Mouse (Mus musculus) c-Kit-positive CD71-positive TER-119-negative erythroid progenitor cells, embryonic 14.5 days (primary cell): Measurements from ENCODE around the gene Gemin2.
A peak's percentile ranks its signal among the peaks of the same experiment; 100 is the strongest.

ENCODE experiments used
- DNase-seq: peaks from one replicate; pipeline ENCODE4 v3.0.0-alpha.2; 2013; ENCODE audit warnings: low read depth

Gene Gemin2

GRCm38 (mm10) chr12:59013234-59013633 lies at the start of gene Gemin2:
TSS of gene Gemin2 (plus strand) at chr12:59013393.
- peak; percentile 83 for DNase-seq

GRCm38 (mm10) chr12:58964583-58964982 lies 48.6 kb upstream of the Gemin2 start:
- peak; percentile 13 for DNase-seq

GRCm38 (mm10) chr12:58976966-58977365 lies 36.2 kb upstream of the Gemin2 start:
- peak; percentile 14 for DNase-seq

- peak; percentile 6 for DNase-seq
These were observed 32.0 kb upstream of the Gemin2 start for GRCm38 (mm10) chr12:58981178-58981661.

GRCm38 (mm10) chr12:58985766-58986165 lies 27.4 kb upstream of the Gemin2 start:
- no peak for DNase-seq

GRCm38 (mm10) chr12:59010482-59010881 lies 2.7 kb upstream of the Gemin2 start:
- peak; percentile 23 for DNase-seq

GRCm38 (mm10) chr12:59011275-59011843 lies 1.8 kb upstream of the Gemin2 start:
- no peak for DNase-seq

- DNase-seq: peak; percentile 91
These were observed 1.1 kb upstream of the Gemin2 start, which contains the start of gene Sec23a for GRCm38 (mm10) chr12:59011844-59012709. TSS of gene Sec23a (minus strand) at chr12:59012017.

- peak; percentile 51 for DNase-seq
These were observed 492 bp upstream of the Gemin2 start for GRCm38 (mm10) chr12:59012710-59013091.

- DNase-seq: no peak
These were observed 4.8 kb downstream of the Gemin2 start for GRCm38 (mm10) chr12:59017970-59018369.

- DNase-seq: no peak
These were observed 6.7 kb downstream of the Gemin2 start for GRCm38 (mm10) chr12:59019891-59020290.

- DNase-seq: no peak
These were observed 8.1 kb downstream of the Gemin2 start for GRCm38 (mm10) chr12:59021306-59021705.

GRCm38 (mm10) chr12:59032101-59032500 lies 18.9 kb downstream of the Gemin2 start:
- DNase-seq: no peak

GRCm38 (mm10) chr12:59039162-59039970 lies 26.2 kb downstream of the Gemin2 start:
- DNase-seq: no peak

- DNase-seq: peak; percentile 86
These were observed 27.0 kb downstream of the Gemin2 start for GRCm38 (mm10) chr12:59039971-59040844.

GRCm38 (mm10) chr12:59040851-59041250 lies 27.7 kb downstream of the Gemin2 start:
- DNase-seq: no peak

- DNase-seq: no peak
These were observed 39.3 kb downstream of the Gemin2 start for GRCm38 (mm10) chr12:59052470-59052869.

- no peak for DNase-seq
These were observed 40.0 kb downstream of the Gemin2 start for GRCm38 (mm10) chr12:59053166-59053565.

GRCm38 (mm10) chr12:59053976-59054375 lies 40.8 kb downstream of the Gemin2 start:
- DNase-seq: no peak

- DNase-seq: no peak
These were observed 42.1 kb downstream of the Gemin2 start for GRCm38 (mm10) chr12:59055196-59055850.

- DNase-seq: no peak
These were observed 43.0 kb downstream of the Gemin2 start for GRCm38 (mm10) chr12:59056222-59056621.
